Mouse (Mus musculus) right cerebral cortex, postnatal 10 days (tissue): Measurements from ENCODE around the gene Atp10a.
A peak's percentile ranks its signal among the peaks of the same experiment; 100 is the strongest.

Source experiments
- DNase-seq, 2 experiments: peaks; one replicate each; pipeline ENCODE4 v3.0.0; 2021; ENCODE audit warnings: low spot score in 2 of 2

The Atp10a gene

DNA sequence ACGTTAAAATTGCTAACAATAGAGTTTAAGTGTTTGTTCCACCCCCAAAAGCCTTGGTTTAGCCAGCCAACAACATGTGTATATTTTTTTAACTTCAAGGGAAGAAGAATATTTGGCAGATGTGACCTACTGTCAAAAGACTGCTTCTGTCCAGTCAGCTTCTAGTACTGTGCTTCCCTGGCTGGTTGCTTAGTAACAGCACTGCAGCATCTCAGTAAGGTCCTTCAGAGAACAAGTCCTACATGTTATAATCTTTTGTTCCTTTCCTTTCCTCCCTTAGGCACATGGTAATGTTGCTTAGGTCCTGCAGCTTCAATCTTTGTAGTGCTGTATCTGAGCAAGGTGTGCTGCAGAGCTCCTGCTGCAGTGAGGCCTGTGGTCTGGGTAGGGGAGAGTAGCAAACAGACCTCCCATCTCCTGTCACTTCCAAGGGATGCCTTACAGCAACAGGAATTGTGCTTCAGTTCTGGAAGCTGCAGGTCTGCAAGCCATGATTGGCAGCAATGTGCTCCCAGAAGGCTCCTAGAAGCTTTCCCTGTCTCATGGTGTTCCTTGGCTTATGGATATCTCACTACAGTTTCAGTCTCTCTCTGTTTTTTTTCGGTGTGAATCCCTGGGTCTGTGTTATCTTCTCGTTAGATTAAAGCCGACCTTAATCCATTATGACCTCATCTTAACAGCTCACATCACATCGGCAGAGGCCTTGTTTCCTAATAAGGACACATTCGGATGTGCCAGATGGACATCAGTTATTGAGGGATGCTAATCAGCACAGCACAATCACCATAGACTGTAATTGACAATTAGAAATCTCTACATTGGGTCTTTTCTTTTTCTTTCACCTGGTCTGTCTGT, 34.3 kb downstream of the Atp10a start:
- peak in 1 of 2 experiments; percentile 45 for DNase-seq

DNA sequence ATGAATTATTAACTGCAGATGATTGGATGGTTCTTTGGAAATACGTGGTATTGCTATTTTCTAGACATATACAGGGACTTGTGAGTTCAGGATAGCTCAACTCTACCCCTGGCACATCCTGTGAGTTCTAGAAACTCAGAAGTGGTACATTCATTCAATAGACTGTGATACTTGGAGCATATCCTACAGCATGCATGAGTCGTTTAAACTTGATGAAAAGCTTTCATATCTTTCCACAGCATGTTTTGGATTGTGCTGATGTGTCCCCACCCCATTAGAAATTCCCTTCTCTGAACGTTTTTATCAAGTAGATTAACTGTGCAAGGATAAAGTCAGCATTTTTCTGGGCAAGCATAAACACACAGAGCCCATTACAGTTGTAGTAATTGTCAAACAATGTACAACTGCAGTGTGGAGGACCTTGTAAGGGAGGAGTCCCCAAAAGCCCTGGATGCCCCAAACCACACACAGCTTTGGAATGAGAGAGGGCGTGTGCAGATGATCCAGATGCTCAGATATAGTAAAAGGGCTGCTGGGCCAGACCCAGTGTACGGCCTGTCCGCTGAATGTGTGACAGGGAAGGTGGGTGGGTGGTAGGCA, 35.1 kb downstream of the Atp10a start:
- DNase-seq, result no peak

DNA sequence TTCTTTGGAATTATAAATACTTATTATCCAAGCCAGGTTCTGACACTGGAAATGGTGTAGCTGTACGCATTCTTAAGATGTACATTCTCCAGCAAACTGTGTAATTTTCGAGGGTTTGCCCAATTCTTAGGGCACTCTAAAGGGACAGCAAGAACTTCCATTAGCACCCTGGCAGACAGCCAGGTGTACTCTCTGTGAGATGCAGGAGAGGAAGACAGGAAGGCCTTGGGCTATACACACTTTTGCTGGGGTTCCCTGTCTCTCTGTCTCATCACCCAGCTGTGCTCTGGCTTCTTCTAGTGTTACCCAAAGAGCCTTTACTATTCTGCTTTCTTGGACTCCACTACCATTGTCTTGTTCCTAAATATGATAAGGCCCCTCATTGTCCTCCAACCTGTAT, 36.7 kb downstream of the Atp10a start:
- no peak for DNase-seq

DNA sequence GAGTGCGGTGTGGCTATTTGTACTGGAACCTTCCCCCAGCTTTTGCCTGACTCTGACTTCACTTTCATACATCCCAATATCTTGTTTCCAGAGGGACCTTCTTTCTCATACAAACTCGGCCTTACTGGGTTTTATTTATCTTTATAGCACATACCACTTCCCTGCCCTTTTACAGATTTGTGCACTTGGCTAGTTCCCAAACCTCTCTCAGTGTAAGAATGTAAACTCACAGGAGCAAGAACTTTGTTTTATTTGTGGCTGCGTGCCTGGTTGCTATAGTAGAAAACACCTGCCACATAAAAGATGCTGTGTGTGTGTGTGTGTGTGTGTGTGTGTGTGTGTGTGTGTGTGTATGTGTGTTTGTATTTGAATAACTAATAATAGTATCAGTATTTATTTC, 37.4 kb downstream of the Atp10a start:
- DNase-seq, result no peak

DNA sequence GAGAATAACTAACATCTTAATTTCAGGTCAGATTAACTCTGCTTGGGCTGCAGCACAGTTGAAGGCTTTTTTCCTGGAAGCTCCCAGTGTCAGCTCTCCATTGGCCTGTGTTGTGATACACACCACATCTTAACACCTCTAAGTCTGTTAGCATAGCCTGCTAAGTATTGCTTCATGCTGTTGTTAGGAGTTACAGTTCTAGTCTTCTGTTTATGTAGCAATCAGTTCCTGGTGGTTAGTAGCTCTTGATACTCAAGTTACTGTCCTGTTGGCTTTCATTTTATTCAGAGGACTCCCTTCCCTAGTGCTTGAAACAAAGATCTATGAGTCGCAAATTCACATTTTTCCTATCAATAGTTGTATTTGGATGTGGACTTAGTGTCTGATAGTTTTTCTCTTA, 39.7 kb downstream of the Atp10a start:
- DNase-seq, result no peak

DNA sequence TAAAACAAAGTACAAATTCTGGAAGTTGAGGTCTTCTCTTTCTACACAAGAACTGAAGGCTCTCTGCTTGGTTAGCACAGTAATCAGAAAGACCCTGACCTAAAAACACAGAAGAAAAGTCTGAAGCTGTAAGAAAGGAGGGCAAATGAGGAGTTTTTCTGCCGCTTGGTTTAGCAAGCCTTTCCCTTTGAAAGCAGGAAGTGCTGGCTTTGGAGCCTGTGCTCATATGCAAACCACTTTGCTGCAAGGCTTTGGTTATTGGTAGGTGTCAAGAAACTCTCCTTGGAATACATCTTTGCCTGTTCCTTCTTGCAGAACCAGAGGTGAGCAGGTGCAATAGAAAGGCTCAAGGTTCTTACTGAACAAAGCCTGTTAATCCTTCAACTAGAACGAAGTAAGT, 41.1 kb downstream of the Atp10a start:
- DNase-seq, result no peak

DNA sequence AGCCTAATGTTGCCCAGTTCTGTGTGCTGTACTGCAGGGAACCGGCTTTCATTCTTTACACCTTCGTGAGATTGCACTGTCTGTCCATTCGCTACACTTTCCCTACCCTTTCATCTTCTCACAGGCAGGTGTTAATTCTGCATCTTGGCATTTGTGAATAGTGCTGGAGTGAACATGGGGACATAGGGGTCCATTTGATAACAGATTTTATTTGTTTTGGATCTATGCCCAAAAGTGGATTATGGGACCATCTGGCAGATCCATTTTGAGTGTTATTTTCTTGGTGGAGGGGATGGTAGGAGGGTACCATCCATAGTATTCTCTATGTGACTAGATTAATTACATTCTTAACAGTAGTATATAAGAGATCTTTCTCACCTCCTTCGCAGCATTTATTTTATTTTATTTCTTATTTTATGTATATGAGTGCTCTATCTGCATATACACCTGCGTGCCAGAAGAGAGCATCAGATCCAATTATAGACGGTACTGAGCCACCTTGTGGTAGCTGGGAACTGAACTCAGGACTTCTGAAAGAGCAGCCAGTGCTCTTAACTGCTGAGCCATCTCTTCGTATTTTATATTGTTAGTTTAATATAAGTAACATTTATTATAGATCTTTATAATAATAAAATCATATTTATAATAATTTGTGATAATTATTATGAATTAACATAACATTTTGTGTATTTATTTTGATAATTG, 42.9 kb downstream of the Atp10a start:
- no peak for DNase-seq

DNA sequence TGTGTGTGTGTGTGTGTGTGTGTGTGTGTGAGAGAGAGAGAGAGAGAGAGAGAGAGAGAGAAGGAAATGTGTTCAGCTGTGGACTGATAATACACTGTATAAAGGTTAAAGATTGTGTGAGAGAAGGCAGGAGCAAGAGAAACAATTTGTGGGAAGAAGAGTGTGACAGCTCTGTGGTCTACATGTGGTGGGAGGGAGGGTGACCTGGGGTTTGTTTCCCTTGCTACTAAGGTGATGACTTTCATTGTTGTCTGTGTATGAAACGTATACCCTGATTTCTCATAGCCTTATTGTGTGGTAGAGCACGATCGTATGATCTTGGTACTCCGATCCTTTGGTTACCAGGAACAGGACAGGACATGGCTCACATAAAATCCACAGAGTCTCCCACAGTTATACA, 45.3 kb downstream of the Atp10a start:
- DNase-seq, result no peak

DNA sequence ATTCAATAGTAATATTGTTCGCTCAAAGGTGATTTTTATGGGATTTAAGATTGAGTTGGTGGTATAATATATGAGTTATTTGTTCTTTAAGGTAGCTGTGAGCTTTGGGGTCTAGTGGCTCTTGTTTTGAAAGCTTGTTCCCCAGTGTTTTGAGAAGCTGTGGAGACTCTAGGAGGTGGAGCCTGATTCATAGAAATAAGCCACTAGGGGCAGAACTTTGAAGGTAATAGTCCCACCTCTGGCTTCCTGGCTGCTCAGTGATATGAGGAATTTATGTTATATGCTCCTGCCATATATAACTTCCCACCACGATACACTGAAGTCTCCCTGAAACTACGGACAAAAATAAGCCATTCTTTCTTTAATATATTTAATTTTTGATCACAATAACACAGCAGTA, 49.2 kb downstream of the Atp10a start:
- DNase-seq, result no peak

DNA sequence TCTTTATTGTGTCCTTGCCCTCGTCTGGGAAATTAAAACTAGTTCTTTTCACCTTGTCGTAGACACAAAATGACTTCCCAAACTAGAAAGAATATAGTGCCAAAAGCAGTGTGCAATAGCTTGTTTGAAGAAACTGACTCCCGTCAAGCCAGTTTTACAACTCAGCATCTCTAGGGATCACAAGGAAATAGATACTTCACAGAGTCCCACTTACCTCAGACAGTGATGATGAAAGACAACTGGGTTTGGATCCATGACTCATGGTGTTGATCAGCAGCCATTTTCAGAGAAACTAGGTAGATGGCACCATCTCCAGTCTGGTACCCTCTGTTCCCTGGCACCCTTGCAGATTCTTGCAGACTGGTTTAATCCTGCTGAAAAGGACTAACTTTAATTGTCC, 53.3 kb downstream of the Atp10a start:
- no peak for DNase-seq

DNA sequence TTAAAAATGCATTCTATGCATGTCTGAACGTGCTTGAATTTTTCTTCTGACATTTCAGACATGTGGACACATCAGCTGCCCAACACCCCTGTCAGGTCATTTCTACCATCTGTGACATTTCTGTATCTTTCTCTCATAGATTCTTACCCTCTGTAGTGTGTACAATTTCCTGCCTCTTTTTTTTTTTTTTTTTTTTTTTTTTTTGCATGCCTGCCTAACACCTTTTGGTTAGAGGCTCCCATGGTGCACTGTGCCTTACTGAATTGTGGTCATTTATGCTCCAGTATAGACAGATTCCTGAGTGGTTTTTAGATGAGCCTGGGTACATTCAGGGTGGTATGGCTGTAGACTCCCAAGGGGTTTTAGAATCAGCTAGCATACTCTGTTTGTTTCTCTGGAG, 54.3 kb downstream of the Atp10a start:
- DNase-seq, result no peak

DNA sequence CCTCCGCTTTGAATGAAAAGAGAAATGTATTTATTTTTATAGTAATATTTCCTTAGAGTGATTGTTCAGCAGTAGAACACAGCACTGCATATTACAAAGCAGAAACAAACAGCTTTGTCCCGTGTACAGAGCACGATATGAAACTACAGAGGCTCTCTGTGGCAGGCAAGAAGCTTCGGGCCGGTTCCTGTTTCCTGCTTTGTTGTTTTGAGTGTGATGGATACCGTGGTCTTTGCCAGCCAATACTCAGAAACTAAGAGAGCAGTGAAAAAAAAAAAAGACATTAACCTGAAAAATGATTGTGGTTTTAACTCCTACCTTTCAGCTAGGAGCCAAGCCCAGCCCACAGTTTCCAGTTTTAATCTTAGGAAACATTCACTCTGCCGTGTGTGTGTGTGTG, 55.8 kb downstream of the Atp10a start:
- no peak for DNase-seq

DNA sequence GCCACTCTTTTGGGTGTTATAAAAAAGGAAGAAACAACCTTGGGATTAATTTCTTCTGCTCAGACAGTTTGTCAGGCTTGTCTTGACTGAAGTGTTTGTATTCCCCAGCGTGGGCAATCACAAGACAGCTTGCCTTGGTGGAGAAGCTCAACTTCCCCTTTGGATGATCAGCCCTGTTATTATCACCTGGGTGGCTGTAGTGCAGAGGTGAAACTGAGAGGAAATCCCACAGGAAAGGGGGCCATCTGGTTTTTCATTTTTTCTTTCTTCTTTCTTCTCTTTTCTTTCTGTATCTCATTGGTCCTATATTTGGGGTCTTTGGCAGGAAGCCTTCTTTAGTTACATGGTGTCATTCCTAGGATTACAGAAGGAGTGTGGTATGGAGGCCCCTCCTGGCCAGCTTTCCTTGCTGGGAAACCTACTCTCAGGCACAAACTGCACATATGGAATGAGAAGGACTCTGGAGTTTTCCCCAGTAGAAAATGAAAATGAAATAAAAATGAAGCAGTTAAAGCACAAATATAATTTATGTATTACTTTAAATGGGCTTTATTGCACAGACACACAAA, 59.7 kb downstream of the Atp10a start:
- DNase-seq, result peak; percentile 45 to 66

DNA sequence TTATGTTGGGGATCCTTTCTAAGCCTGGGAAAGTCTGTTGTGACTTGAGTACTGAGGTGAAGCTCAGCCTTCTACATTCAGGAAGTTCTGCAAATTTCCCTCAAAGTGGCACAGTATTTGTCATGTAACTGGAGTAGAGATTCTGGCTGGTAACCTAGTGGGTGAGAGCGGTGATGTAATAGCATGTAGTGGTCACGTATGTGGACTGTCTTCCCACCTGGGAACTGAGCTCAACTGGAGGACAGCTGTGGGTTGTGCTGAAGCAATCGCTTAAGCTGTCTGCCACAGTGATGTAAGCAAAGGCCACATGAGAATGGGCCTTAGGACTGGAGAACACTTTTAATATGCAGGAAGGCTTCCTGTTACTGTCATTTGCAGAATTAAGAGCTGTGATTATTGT, 60.7 kb downstream of the Atp10a start:
- DNase-seq, result no peak

DNA sequence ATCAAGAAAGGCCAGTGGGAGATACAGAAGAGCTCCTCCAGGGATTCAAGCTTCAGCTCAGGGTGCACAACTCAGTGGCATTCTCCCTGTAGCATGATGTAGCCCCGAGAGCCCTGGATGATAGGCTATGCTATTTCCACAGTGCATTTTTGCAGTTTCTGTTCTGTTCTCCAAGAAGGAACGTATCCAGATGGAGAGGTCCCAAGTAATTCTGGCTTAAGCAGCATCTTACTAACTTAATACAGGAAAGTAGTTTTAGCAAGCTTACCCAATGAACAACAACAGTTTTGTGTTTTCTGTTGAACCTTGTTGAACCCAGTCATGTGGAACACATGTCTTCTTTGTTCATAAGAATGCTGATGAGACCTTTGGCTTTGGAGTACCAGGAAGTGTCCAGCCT, 62.6 kb downstream of the Atp10a start:
- DNase-seq, result no peak

DNA sequence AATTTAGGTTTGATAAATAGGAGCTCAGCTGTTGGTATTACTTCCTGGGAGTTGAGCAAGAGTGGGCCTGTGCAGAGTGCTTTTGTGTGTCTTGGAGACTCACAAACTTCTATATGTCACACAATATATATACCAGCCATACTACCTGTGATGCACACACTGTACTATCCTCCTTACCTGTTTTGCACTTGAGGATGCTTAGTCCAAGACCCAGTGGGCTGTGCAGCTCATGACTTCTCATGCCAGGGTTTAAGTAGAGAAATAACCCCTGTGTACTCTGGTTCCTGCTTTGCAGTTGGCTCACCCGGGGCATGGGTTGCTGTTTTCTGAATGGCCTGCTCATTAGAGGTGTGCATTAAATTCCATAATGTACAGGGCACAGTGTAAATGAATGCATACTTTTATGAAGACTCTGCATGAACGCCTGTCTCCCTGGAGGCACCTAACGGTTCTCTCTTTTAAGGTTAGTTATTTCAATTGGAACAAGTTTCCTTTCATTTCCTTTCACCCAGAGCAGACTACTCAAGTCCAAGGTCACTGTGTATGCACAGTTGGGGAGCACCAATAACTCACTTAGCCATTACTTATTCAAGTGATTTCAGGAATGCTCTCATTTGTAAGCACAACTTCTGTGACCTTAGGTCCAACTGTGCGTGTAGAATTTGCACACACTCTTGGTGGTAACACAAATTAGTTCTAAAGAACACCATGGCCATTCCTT, 63.4 kb downstream of the Atp10a start:
- no peak for DNase-seq

DNA sequence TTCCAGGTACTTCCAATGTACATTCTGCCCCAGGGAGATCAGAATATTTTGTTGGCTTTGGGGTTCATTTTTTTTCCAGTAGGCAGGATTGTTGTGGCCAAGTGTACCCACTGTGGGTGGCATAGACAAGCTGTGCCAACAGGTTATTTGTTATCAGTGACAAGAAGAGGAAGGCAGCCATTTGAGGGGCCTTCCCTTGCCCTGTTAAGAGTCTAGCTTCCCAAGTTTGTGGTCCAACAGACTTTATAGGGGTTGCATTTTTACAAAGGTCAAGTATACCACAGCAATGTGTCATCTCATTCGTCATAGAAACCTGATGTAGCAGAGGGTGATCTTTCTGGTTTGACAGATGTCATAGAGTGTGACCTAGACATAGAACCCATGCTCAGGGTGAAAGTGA, 66.3 kb downstream of the Atp10a start:
- DNase-seq, result no peak

DNA sequence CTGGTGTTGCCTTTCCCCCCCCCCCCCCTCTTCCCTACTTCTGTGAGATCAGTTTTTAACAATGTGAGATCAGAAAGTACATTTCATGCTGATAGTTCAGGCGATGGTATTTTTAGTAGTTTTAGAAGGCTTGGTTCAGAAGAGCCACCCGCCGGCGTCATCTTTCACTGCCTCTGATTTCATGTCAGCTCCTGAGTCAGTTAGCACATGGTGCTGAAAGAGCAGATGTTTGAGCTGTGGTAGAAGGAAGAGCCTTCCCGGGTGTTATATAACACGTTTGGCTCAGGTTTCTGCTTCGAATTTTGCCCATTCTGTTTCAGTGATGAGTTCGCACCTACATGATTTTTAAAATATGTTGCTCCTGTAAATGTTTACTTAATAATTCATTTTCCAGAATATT, 74.2 kb downstream of the Atp10a start:
- peak; percentile 68 to 72 for DNase-seq

DNA sequence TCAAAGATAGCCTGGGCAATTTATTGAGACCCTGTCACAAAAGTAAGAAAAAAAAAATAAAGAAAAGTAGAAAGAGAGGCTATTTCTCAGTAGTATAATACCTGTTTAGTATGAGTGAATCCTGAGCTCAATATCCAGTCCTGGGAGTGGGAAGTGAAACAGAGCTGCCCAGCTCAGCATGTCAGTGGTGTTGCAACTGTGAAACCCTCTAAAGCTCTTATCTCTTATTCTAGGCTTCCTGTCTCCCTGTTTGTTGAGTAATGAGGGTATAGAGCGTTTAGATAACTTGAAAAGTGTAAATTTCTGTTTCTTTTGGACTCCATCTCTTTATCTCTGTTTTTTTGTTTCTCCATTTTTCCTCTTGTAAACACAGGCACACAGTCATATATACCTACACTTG, 74.9 kb downstream of the Atp10a start:
- DNase-seq, result no peak

DNA sequence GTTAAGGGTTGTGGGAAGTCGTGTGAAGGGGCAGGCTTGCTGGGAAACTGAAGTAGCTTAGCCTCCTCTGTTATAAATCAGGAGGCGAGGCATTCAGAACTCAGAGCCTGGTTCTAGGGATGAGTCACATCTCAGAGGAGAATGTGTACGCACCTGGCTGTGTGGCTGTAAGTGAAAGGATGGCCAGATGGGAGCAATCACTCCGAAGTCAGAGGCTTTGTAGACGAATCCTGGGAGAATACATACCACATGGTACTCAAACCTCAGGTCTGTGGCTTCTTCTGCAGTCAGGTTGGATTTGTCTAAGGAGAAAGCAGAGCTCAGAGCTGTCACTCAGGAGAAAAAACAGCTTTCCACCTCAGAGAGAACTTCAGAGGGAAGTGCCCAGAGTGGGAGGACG, 76.4 kb downstream of the Atp10a start:
- DNase-seq, result no peak

DNA sequence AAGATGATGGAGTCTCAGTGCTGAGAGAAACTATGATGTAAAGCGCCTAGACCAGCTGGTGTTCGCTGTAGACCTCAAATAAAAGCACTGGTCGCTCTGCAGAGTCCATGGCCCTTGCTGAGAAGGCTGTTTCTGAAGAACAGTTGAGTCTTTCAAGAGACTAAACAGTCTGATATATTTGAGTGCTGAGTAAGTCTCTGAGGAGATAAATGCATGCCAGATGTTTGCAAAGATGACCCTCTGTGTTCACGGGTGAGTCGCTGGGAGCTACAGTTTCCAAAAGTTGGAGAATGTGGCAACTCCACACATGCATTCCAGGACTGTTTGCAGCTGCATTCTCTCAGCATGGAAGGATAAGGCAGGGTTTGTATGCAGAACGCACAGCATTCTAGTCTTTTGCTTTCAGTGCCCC, 77.5 kb downstream of the Atp10a start:
- DNase-seq, result no peak
